27 mouse cellular contexts compared by ENCODE assay signal in genomic region chr1:183100245-183100644, GRCm38 (mm10).
"Had no signal": no experiment of that assay in that cellular context is flagged by ENCODE, and none has a peak within 500 bp of the region (broad histone marks: within the 10 kb centered on the region; RNA-seq: fewer than 3 reads in every experiment).

No protein-coding gene starts in this region.

- H3K4me1 ChIP-seq: liver, embryonic 13.5 days; liver, embryonic 15.5 days had no signal

- DNase-seq: gastrocnemius, postnatal 14 days; gastrocnemius, postnatal 36 days; heart, adult 2 months; heart, postnatal 14 days; heart, postnatal 4 days; kidney, adult 11 months; kidney, adult 2 months; kidney, adult 9 months; kidney, postnatal 14 days; kidney, postnatal 36 days; liver; liver, embryonic 13.5 days had no signal

- ATAC-seq: hindbrain, embryonic 16.5 days; inflammation-experienced regulatory T-cells, adult 6 months had no signal

- H3K27ac ChIP-seq: heart, adult 2 months; heart, embryonic 13.5 days; heart, embryonic 15.5 days; hindbrain, embryonic 10.5 days; hindbrain, embryonic 12.5 days; hindbrain, embryonic 14.5 days; kidney, embryonic 15.5 days; kidney, postnatal 0 days; layer of hippocampus, adult 2 months; left cerebral cortex, adult 2 months; limb, embryonic 13.5 days; liver, embryonic 13.5 days; liver, embryonic 15.5 days had no signal

- H3K9me3 ChIP-seq: heart, embryonic 13.5 days; heart, embryonic 15.5 days; hindbrain, embryonic 10.5 days; hindbrain, embryonic 12.5 days; kidney, embryonic 15.5 days; limb, embryonic 13.5 days; liver, embryonic 13.5 days; liver, embryonic 15.5 days had no signal

- H3K4me3 ChIP-seq: heart, adult 2 months; heart, embryonic 13.5 days; heart, embryonic 15.5 days; hindbrain, embryonic 10.5 days; hindbrain, embryonic 12.5 days; kidney, embryonic 15.5 days; layer of hippocampus, adult 2 months; left cerebral cortex, adult 2 months; limb, embryonic 13.5 days; liver, embryonic 13.5 days; liver, embryonic 15.5 days had no signal

- H3K4me2 ChIP-seq: heart, embryonic 11.5 days; heart, embryonic 13.5 days; heart, embryonic 15.5 days; hindbrain, embryonic 12.5 days; hindbrain, embryonic 14.5 days; kidney, embryonic 15.5 days; limb, embryonic 13.5 days; liver, embryonic 11.5 days; liver, embryonic 13.5 days; liver, embryonic 15.5 days had no signal

- H3K27me3 ChIP-seq: heart, embryonic 13.5 days; heart, embryonic 15.5 days; hindbrain, embryonic 12.5 days; kidney, embryonic 15.5 days; limb, embryonic 13.5 days; liver, embryonic 13.5 days; liver, embryonic 15.5 days had no signal

- H3K9ac ChIP-seq: heart, embryonic 13.5 days; heart, embryonic 15.5 days; hindbrain, embryonic 12.5 days; hindbrain, embryonic 14.5 days; kidney, embryonic 15.5 days; limb, embryonic 13.5 days; liver, embryonic 13.5 days; liver, embryonic 15.5 days had no signal
